Mouse (Mus musculus) right cerebral cortex, adult 2 months (tissue): ENCODE results near the gene Antxr1.

Source experiments
- DNase-seq, 2 experiments: peaks; one replicate each; pipeline ENCODE4 v3.0.0; 2021 to 2022; ENCODE audit warnings: low spot score in 2 of 2

Gene Antxr1

GRCm38 (mm10) chr6:87250701-87251100 lies 84.9 kb downstream of the Antxr1 start:
- DNase-seq = no peak

- DNase-seq = no peak
Observed at GRCm38 (mm10) chr6:87248226-87248834, 87.3 kb downstream of the Antxr1 start.

- DNase-seq = no peak
Observed at GRCm38 (mm10) chr6:87244117-87245100, 91.2 kb downstream of the Antxr1 start.

- DNase-seq = no peak
Observed at GRCm38 (mm10) chr6:87237260-87237659, 98.4 kb downstream of the Antxr1 start.

- DNase-seq = no peak
Observed at GRCm38 (mm10) chr6:87236061-87236460, 99.6 kb downstream of the Antxr1 start.

- no peak for DNase-seq
Observed at GRCm38 (mm10) chr6:87233111-87233510, 102.5 kb downstream of the Antxr1 start.

GRCm38 (mm10) chr6:87230041-87230440 lies 105.6 kb downstream of the Antxr1 start:
- no peak for DNase-seq

GRCm38 (mm10) chr6:87227940-87228339 lies 107.7 kb downstream of the Antxr1 start:
- DNase-seq = no peak

GRCm38 (mm10) chr6:87226315-87226714 lies 109.3 kb downstream of the Antxr1 start:
- no peak for DNase-seq

- no peak for DNase-seq
Observed at GRCm38 (mm10) chr6:87225286-87225685, 110.3 kb downstream of the Antxr1 start.

- DNase-seq = no peak
Observed at GRCm38 (mm10) chr6:87222854-87223631, 112.6 kb downstream of the Antxr1 start.

GRCm38 (mm10) chr6:87219061-87219992 lies 116.3 kb downstream of the Antxr1 start:
- DNase-seq = no peak

GRCm38 (mm10) chr6:87216114-87216591 lies 119.5 kb downstream of the Antxr1 start:
- no peak for DNase-seq

GRCm38 (mm10) chr6:87213262-87213661 lies 122.4 kb downstream of the Antxr1 start:
- no peak for DNase-seq

GRCm38 (mm10) chr6:87211551-87211950 lies 124.1 kb downstream of the Antxr1 start:
- no peak for DNase-seq

GRCm38 (mm10) chr6:87207373-87207982 lies 128.1 kb downstream of the Antxr1 start:
- DNase-seq = no peak

GRCm38 (mm10) chr6:87206790-87207189 lies 128.8 kb downstream of the Antxr1 start:
- DNase-seq = no peak

GRCm38 (mm10) chr6:87203467-87203866 lies 132.2 kb downstream of the Antxr1 start:
- DNase-seq = no peak

- DNase-seq = no peak
Observed at GRCm38 (mm10) chr6:87203065-87203464, 132.6 kb downstream of the Antxr1 start.

- DNase-seq = no peak
Observed at GRCm38 (mm10) chr6:87202048-87202605, 133.5 kb downstream of the Antxr1 start.
